Mouse (Mus musculus): Measurements from ENCODE around the gene Pten.
"Not testable (repeated sequence)": the region's sequence is repeated elsewhere in the genome, so short reads cannot be mapped to it uniquely, and the experiment has no call there.

Pten gene

DNA sequence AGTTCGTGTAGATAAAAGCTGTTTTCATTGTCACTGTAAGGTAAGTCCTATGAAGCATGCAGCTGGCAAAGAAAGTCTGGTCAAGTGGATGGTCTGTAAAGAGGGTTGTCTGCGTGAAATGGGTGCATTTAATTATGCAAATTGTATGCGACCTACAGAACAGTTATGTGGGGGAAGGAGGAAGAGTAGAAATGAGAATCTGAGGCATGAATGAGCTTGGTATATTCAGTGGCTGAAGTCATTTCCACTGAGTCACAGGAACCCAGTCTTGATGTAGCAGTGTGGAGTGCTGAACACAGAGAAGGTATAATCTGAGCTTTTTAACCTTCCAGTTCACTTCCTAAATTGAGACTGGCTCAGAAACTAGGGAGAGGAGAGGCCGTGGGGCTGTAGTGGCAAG is 61.5 kb downstream of the Pten start:
- no peak for DNase-seq

DNA sequence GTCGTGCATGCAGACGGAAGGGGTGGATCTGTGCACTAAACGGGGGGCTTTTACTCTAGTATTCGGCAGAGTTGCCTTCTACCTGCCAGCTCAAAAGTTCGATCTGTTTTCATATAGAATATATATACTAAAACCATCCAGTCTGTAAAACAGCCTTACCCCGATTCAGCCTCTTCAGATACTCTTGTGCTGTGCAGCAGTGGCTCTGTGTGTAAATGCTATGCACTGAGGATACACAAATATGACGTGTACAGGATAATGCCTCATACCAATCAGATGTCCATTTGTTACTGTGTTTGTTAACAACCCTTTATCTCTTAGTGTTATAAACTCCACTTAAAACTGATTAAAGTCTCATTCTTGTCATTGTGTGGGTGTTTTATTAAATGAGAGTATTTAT is 65.7 kb downstream of the Pten start:
- not testable (repeated sequence) for DNase-seq

DNA sequence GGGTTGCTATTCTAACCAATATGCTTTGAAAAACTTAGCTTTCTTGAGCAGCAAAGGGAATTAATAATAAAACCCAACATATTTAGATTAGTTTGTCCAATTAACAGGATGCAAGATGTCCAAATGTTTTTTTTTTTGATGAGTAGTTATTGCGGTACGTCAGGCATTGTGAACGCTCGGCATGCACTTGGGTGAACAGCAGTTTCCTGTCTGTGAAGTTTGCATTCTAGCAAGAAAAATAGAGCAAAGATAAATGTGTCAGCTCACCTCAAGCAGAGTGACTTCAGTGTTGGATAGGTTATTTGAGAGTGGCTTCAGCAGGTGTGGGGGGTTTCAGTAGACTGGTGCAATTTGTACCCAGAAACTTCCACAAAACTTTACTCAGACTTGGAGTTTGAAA is 69.3 kb downstream of the Pten start:
- no peak for DNase-seq

DNA sequence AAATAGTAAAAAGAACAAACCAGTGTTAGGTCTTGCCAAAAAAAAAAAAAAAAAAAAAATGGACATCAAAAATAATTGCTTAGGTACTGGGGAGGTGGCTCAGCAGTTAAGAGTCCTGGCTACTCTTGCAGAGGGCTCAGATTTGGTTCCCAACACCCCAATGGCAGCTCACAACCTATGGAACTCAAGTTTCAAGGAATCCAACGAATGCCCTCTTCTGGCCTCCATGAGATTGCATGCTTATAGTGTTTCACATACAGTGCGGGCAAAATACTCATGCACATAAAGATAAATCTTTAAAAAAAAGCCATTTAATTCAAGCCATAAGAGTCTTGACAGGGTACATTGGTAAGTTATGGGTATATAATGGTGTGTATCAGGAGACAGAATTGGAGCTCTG is 72.6 kb downstream of the Pten start:
- no peak for DNase-seq

DNA sequence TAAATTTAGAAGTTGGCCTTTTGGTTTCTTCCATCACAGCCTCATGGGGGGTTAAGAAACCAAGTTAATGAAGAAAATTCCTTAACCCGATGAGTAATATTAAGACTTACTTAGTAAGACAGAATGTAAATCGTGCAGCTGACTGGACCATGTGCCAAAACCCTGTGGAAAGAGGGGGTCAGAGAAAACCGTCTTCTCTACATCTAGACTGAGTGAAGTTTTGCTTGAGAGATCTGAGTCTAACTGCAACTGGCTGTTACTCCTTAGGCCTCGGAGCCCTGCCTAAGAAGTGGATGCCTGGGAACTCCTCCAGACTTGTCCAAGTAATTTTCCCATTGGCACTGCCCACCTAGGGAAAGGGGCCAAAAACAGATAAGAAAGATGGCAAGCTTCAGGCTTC is 74.0 kb downstream of the Pten start:
- no peak for DNase-seq

DNA sequence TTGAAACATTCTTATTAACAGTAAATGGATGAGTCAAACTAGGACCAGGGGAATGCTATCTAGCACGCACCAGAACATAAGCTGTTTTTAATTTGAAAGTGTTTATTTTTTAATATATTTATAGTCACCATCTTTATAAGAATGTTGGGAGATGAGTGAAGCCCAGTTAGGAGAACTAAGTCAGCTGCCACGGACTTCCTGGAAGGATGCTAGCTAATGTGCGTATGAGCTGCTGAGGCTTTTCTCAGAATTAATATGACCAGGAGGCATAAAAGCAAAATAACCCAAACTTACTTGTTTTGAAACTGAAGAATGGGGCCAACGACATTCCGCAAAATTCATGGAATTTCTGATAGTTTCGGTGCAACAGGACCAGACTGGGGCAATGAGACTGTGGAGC is 83.2 kb downstream of the Pten start:
- no peak for DNase-seq

DNA sequence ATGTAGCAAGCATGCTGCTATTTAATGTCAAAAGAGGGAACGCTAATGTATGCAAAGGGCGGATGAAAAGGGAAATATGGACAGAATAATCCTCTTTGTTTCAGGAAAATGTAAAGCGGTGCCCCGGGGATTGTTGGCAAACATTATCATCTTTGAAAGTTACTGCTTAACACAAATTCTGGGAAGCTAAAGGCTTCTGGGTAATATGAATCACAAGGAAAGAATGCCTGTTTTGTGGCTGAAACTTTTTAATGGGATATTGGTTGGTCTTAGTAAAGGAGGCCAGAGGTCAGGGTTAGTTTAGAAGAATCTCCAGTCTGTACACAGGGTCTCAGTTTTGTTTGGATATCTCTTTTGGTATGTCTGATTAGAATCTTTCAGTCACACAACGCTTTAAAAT is 87.2 kb downstream of the Pten start:
- no peak for DNase-seq

DNA sequence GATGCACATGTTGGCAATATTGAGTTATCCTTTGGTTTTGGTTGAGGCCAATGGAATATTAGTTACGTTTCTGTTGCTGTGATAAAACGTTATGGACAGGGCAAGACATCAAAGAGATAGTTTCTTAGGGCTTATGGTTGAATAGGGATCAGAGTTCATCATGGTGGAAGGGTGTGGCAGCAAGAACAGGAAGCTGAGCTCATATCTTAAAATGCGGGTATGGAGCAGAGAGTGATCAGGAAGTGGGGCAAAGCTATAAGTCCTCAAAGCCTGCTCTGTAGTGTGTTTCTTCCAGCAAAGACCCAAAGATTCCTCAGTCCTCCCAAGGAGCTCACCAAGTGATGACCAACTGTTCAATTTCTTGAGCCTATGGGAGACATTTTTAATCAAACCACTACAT is 90.7 kb downstream of the Pten start:
- no peak for DNase-seq

DNA sequence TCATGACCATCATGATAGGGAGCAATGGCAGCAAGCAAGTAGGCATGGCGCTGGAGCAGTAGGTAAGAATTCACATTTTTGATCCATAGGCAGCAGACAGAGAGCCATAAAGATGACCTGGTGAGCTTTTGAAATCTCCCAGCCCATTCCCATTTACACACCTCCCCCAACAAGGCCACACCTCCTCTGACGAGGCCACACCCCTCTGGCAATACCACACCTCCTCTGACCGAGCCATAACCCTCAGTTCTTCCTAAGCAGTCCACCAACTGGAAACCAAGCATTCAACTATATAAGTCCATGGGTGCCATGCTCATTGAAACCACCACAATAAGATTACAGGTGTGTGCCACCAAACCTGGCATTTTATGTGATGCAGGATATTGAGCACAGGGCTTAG is 95.0 kb downstream of the Pten start:
- DNase-seq = no peak

DNA sequence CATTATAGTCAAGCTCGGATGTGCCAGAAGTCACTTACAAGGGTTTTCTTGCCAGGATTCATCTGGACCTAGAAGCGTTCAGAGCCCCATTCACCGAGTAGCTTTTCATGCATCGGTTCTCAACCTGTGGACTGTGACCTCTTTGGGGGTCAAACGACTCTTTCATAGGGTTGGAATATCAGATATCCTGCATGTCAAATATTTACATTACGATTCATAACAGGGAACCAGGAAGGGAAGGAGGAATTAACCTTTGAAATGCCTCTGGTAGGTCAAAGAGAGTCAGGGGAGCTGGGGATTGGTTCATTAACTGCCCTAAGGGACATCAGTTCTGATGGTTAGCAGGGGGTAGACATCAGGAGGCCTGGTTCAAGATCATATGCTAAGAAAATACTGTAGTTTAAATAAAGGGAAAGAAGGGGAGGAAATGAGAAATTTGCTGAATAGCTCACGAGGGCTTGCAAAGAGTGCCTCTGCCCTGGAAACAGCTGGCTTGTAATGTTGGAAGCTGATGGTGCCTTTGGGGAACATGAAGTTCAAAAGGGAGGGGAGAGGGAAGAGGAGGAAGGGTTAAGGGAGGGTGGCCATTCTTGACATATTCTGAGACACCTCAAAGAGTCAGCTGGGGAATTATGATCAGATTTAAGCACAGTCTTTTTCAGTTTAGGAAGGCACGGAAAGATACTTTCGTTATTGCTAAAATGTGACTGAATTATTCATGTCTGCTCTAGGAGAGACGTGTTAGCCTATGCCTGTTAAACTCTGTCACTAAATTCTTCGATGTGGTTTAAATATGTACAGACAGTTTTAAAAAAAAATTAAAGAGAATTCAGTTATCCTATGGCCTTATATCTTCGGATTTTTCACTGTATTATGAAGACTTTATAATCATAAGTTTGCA is 104.6 kb downstream of the Pten start:
- no peak for DNase-seq

DNA sequence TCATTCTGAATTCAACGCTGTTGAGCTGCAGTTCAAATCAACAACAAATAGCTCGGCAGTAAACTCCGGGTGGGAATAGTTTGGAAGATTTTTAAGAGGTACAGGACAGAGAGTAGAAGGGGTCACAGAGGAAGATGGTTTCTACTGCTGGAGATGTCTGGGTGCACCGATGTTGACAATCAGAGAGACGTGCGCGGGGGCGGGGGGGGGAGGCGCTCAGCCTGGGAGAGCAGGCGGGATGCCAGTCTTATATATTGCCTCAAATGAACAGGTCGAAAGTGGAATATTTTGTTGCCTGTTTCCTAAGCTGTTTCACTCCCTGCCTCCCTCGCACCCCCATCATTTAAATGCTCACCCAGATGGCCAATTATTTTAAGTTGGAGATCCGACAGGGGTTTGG is 109.5 kb downstream of the Pten start:
- no peak for DNase-seq

DNA sequence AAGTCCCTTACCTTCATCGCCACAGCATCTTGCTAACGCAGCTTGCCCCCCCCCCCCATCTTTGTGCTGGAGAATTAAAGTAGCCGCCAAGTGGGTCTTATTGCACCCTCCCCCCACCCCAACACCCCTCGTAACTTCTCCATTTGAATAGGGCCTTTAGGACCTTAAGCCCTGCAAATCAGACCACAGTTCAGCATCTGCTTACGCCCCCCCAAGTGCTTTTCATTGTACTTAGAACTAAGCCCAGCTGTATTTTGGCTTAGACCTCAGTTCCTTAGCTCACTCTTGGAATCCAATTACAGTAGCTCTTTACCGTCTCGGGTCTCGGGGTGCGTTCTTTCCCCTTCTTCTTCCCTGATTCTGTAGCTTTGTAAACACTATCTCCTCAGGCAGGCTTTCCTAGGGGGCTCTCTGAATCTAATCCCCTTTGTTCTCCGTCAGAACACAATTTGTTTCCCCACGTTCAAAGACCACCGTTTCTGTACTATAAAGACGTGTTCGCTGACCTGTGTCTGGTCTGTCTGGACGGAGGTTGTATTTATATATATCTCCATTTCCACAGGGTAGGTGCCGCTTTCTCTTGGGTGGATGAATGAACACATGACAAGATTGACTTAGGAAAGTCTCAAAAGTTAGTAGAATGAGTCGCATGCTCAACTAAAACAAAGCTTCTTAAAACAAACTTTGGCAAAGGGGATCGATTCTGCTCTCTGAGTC is 110.0 kb downstream of the Pten start:
- DNase-seq = no peak

DNA sequence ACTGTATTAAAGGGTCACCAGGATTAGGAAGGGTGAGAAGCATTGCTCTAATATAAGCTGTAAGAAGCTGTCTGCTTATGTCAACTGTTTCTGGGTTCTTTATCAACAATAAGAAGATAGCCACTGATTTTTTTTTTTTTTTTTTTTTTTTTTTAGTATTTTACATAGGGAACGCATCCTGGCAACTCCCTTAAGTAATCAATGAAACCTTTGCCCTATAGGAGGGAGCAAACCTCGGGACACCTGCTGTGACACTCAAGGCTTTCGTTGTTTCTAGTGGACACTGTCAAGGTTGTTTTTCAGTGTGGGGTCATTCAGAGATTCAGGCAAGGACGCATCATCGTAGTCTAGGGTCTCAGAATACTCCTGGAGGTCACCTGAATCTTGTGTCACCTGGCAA is 111.3 kb downstream of the Pten start:
- DNase-seq = no peak

DNA sequence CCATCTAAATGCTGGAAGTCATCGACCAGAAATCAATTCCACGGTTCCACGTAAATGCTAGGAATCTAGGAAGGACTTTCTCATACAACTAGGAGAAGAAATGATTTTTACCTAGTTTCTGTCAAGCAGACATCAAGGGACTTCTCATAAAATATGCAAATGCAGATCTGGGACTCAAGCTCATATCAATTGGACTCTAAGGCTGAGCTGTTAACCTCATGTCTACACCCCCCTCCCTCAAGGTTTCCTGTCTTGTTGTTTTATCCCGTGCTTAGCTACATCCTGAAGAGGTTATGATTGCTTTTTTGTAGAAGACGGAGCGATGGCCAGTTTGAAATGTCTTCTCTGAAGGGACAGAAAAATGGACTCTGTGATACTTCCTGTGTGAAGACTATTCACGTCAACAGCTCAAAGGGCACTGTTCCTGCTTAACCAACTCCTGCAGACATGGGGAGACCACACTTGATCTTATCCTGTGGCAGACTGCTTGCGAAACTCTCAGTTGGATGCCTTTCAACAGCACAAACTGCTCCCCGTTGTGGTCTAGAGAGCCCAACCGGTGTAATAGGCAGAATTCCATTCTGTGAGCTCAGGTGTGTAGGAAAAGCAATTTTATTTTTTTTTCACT is 111.9 kb downstream of the Pten start:
- no peak for DNase-seq

DNA sequence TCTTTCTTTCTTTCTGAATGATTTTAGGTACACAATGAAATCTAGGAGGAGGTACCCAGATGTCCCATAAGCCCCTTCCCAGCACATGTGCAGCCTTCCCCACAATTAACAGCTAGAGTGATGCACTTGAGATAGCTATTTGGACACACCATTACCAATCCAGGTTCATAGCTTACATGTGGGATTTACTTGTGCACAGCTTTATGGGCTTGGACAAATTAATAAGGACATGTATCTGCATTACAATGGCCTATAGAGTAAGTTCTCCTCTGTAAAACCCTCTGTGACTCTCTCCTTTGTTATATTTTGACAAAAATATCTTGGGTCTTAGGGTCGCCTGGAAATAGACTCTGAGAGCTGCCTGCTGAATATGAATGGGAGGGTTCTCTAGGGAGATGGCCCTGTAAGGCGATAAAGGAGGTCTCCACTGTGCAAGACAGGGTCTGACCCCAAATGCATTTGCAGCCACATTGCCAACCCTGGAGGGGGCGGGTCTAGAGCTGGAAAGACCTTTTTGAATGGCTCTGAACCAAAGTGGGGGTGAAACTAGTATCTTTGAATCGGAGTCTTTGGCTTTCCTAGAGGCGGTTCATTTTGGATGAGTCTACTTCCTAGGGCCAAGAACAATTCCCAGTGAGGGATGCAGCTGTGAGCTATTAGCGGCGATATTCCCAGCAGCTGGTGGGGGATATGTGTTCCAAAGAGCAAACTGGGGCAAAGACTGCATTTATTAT is 116.8 kb downstream of the Pten start:
- no peak for DNase-seq
